Mouse (Mus musculus): ENCODE measurements around the gene Ccdc150.

- no peak for TF ChIP-seq GATA1 (IDR thresholded peaks at IDR 0.05; ENCODE audit: borderline replicate concordance, low read length)
- no peak for TF ChIP-seq FLI1 (IDR thresholded peaks at IDR 0.05; ENCODE audit: low read length)
Measured at GRCm38 (mm10) chr1:54327876-54328545, 77.5 kb downstream of the Ccdc150 start.
